Mouse (Mus musculus) T-helper 2 cell (primary cell): ENCODE data around the gene Hist1h1t.

Experiments
- in situ Hi-C: fragments of 300-600 bp; cut with MboI, MseI; formaldehyde crosslinking; loops from one replicate; pipeline ENCODE4 v1.15.1; 2025; ENCODE audit warnings: high pct_unique_total_duplicates

Gene Hist1h1t

GRCm38 (mm10) chr13:23732156-23732804 is 36.7 kb downstream of the Hist1h1t start:
- in situ Hi-C loops: loop anchor here (5.0 kb wide), 1 partner anchor 35 kb away; the partner anchor contains the start of genes Hist1h1t and Hist1h4c

GRCm38 (mm10) chr13:23737091-23737490 is 41.5 kb downstream of the Hist1h1t start:
- in situ Hi-C loops: no loop called here

- in situ Hi-C loops: no loop called here
These were observed 42.4 kb downstream of the Hist1h1t start for GRCm38 (mm10) chr13:23738041-23738440.

- in situ Hi-C loops: no loop called here
These were observed 43.1 kb downstream of the Hist1h1t start, which contains the start of gene Hist1h1c for GRCm38 (mm10) chr13:23738677-23739068. Hist1h1c (plus strand) TSS chr13:23738808.

DNA sequence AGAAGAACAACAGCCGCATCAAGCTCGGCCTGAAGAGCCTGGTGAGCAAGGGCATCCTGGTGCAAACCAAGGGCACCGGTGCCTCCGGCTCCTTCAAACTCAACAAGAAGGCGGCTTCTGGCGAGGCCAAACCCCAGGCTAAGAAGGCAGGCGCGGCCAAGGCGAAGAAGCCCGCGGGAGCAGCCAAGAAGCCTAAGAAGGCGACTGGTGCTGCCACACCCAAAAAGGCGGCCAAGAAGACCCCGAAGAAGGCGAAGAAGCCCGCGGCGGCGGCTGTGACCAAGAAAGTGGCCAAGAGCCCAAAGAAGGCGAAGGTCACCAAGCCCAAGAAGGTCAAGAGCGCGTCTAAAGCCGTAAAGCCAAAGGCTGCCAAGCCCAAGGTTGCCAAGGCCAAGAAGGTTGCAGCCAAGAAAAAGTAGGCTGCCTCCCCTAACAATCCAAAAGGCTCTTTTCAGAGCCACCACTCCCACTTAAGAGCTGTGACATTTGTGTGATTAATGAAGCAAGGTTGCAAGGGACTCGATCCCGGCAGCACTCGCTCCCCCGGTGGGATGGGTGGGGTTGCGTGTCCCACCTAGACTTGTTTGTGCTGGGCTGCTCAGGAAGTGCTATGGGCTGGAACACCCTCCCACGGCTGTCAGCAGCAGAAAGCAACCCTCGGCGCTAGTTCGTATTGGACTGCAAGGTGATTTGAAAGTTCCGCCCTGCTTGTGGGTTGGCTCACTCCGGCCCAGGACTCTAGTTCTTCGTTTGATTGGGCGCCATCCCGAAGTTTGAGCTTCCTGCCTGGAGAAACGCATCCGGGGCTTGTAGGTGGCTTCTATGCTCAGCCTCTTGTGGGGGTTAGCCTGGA is 43.7 kb downstream of the Hist1h1t start:
- in situ Hi-C loops: no loop called here

- in situ Hi-C loops: no loop called here
These were observed 44.3 kb downstream of the Hist1h1t start for GRCm38 (mm10) chr13:23739922-23740252.

DNA sequence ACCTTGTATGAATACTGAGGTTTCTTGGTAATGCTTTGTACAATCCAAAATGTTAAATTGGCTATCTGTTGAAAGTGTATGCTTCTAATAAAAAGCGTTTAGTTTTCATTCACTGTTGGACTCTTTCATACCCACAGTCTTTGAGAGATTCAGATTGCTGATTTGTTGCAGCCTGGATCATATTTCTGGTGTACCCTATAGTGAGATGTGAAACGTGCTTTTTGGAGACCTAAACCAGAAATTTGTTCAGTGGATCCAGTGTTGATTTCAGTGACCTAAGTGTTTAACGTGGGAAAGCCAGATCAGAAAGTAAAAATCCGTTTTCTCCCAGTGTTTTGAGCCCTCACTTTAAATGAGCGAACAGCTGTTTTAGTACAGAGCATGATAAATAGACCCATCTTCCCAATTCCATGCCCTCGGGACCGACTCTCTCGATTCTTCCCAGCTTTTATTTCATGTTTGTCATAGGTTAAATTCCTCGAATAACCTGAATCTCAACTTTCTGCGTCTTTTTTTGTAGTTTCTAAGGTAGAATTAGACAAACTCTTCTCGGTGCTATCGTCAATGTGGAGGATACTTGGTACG is 44.7 kb downstream of the Hist1h1t start:
- in situ Hi-C loops: no loop called here

GRCm38 (mm10) chr13:23740910-23741309 is 45.3 kb downstream of the Hist1h1t start:
- in situ Hi-C loops: no loop called here

DNA sequence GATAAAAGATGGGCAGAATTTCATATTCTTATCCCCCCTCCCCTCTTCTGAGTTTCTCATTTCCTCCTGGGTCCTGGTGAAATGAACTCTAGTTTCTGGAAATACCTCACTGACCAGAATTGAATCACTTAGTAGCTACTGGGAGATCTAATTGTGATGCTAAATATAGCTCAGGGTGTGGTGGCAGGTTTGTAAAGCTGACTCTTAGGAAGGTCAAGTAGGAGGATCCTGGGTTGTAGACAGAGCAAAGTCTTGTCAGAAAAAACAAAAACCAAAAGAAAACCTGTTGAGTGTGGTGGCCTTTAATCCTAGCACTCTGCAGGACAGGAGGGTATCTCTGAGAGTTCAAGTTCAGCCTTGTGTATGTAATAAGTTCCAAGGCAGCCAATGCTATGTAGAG is 46.4 kb downstream of the Hist1h1t start:
- in situ Hi-C loops: no loop called here

DNA sequence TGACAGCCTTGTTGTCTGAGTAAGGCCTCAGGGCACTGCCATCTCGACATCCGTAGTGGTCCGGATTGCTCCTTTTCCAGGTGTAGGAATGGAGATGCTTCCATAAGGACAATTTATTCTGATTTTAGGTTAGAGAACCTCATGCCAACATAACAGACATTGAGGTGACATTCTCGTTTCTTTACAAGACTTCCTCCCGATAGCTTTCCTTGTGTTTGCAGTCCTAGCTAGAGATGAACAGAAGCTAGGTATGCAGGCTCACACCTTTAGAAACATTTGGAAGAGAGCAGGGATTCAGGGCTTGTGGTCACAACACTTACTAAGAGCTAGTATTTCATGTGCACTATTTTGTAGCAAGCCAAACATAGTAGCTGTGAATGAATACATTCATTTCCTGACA is 47.6 kb downstream of the Hist1h1t start:
- in situ Hi-C loops: no loop called here

DNA sequence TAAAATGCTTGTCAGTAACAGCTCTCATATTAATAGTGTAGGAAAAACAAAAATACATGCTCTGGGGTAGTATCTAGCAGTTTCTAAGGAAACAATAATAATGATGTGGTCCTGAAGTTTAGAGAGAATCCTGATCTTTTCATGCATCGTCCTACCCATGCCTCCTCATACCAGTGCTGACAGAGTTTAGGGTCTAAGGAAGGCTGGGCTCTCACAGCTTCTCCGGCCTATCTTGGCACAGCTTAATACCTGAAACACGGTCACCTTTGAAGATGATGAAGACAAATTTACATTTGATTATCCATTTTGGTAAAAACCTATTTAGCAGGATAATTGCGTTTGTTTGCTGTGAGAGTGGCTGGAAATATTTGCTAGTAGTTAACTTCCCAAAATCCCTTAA is 48.3 kb downstream of the Hist1h1t start:
- in situ Hi-C loops: no loop called here

- in situ Hi-C loops: no loop called here
These were observed 49.1 kb downstream of the Hist1h1t start for GRCm38 (mm10) chr13:23744421-23745380.

GRCm38 (mm10) chr13:23745381-23746161 is 50.0 kb downstream of the Hist1h1t start, which contains the start of gene Hist1h3c:
Hist1h3c (minus strand) TSS chr13:23745602.
- in situ Hi-C loops: no loop called here
